Mouse (Mus musculus) testis, postnatal 10 days (tissue): ENCODE data around the gene Plcb3.

ENCODE experiments used
- DNase-seq: peaks from one replicate; pipeline ENCODE4 v3.0.0; 2021; ENCODE audit warnings: low spot score

Gene Plcb3

GRCm38 (mm10) chr19:6920741-6921636 is 55.3 kb downstream of the Plcb3 start:
- peak; percentile 72 for DNase-seq

DNA sequence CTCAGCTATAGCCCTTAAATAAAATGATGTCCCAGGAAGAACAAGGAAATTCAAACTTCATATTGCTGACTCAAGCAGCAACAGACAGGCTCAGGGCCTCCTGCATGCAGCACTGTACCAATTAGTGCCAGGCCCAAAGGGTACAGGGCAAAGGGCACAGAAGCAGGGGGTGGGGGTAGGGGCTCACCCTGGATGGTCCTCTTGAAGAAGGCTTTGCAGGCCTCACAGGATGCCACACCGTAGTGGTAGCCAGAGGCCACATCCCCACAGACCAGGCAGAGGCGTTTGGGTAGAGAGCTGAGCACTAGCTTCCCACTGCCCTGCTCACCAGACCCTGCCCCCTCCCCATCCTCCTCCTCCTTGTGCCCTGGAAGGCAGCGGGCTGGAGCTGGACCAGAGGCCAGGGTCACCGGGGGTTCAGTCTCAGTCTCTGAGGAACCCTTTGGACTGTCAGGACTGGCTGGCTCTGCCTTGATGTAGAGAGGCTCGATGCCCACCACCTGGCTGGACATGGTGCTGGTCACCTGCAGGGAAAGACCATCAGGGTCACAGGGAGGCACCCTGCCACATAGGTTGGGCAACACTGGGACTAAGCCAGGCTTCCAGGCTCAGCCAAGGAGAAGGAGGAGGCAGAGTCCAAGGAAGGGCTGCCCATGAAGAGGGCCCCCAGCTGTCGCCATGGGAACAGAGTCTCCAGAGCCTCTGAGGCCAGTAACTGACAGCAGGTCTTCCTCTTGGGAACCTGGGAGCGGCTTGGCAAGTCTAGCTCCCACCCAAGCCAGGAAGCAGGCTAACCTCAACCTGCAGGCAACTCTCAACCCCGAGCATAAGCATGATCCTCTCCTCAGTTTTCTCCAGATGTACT is 56.2 kb downstream of the Plcb3 start:
- peak; percentile 64 for DNase-seq

GRCm38 (mm10) chr19:6919431-6919830 is 56.8 kb downstream of the Plcb3 start:
- no peak for DNase-seq

DNA sequence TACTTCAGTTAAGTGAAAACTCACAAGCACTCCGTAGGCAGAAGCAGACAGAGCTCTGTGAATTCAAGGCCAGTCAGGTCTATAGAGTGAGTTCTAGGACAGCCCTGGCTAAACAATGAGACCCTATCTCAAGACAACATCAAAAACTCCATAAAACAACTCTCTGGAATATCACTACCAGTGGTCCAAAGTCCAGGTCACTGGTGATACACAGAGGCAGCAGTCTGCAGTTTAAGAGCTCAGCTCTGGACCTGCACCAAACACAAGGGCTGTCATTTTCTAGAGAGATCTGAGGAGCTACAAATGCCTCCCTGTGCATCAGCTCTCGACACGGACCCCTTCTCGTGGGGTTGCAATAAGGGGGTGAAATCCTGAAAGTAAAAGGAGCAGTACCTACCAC is 57.9 kb downstream of the Plcb3 start:
- DNase-seq: no peak

DNA sequence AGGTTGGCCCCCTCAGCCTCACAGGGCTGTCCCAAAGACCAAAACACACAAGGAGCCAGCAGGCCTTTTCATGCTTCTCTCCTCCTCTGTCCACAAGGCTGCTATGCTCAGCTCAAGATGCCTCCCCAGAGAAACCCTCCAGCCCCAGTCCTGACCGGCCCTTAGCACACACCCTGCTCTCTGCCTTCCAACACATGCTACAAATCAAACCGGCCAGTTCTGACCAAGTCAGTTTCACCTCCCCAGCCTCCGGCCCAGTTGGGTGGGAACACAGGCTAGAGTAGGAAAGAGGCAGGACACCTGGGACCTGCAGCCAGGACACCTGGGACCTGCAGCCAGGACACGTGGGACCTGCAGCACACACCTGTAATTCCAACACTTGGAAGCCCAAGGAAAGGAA is 59.8 kb downstream of the Plcb3 start:
- no peak for DNase-seq

GRCm38 (mm10) chr19:6915276-6915675 is 61.0 kb downstream of the Plcb3 start:
- no peak for DNase-seq

DNA sequence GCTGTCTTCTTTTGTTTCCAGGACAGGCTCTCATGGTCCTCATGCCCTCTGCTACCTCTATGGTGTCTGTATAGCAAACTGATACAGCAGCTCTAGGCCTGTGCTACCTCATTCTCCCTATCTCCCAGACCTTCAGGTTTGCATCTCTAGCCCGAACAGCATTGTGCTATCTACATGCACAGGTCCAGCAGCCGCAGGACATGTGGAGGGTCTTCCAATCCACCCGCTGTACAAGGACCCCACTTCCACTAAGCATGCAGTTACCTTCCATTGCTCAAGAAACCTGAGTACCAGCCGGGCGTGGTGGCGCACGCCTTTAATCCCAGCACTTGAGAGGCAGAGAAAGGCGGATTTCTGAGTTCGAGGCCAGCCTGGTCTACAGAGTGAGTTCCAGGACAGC is 61.7 kb downstream of the Plcb3 start:
- no peak for DNase-seq

DNA sequence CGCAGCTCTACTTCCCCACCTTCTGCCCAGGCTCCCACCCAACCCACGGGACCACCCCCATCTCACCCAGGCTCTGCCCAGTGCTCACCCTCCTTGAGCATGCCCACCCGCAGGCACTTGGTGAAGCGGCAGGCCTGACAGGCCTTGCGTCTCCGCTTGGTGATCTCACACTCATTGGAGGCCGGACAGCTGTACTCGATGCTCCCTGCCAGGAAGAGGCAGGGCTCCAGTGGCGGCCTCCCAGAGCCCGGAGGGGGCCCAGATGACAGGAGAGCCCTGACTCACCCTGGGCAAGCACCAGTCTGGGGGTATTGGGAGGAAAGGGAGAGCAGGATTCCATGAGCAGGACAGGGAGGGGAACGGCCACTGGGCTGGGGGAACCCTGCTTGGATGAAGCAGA is 62.3 kb downstream of the Plcb3 start:
- DNase-seq: no peak

- no peak for DNase-seq
These were observed 63.2 kb downstream of the Plcb3 start for GRCm38 (mm10) chr19:6913036-6913435.

DNA sequence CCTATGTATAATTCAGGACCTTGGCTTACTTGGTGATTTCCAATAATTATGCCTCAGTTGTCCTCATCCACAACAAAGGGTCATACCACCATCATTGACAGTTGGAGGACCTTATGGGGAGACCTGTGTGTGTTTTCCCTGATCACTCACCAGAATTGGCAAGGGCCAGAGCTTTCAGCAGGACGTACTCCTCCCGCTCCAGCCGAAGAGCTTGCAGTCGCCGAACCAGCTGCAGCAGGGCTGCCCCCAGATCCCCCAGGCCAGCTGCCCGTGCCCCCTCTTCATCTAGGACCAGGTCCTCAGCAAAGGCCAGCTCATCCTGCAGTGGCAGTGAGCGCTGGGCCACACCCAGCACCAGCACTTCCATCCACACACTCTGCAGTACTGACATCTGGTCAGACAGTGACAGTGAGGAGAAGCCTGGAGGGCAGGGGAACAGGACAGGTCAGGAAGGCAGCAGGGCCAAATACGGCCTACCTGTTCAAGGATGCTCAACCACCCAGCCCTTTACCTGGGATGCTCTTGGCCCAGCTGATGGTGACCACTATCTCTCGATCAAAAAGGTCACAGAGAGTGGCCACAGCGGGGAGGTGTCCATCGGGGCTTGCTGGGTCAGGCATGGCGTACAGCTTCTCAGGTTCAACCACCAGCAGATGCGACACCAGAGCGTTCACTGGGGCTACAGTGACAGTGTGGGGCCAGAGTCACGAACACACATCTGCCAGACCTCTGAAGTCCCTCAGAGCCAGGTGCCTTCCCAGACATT is 63.9 kb downstream of the Plcb3 start:
- DNase-seq: no peak

DNA sequence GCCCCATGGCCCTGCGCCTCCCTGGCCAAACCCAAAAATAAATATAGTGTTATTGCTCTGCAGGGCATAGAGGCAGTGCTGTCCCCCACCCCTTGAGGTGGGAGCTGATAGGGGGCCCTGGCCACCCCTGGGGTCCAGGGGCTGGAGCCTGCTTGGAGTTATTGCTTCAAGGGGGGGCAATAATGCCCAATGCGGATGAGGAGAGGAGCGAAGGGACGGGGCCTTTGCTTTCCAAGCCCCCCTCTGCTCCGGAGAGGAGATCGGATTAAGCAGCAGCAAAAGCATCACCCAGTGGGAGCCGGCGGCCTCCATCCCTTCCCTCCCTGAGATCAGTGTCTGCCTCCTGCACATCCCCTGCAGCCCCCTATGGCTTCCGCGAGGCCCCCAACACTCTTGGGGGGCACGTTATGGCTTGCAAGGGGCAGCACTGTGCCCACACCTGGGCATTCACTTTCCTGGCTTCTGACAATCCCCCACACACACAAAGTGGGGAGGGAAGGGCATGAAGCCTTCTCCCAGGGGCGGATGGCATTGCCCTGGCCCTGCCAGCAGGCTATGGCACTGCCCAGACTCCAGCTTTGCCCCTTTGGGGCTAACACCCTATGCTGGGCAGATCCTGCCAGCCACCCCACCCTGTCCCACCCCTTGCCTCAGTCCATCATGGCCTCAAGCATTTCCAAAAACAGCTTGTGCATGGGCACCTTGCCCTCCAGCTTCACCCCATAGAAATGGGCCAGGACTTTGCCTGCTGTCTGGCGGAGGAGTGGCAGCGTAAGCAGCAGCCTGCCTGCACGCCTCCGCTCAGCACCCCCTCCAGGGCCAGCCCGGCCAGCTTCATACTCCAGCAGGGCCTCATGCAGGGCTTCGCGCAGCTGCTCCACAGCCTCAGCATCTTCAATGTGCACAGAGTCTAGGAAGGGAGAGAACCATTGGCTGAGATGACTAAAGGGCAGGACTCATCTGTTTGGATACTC is 64.9 kb downstream of the Plcb3 start:
- no peak for DNase-seq

GRCm38 (mm10) chr19:6910306-6910705 is 66.0 kb downstream of the Plcb3 start:
- DNase-seq: peak; percentile 73

GRCm38 (mm10) chr19:6909507-6910289 is 66.6 kb downstream of the Plcb3 start, which contains the start of the genes Trmt112 and Prdx5:
Gene Trmt112, plus strand, starts transcription at chr19:6909698.
Gene Prdx5, minus strand, starts transcription at chr19:6910106.
- DNase-seq: peak; percentile 91

DNA sequence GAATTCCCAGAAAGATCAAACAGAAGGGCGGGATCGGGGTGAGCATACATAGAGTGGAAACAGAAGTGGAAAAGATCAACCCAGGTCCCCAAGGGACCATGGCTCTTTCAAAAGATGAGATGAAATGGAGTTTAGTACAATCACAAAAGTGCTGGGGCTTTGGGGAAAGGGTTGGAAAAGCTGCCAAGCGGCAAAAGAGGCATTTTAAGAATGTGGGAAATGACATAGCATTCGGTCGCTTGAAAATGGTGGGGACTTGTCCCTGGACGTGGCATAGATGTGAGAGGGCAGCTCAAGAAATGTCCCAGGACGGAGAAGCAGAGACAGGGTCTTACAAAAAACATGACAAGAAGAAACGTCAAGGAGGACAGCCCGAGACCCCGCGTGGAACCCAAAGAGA is 67.2 kb downstream of the Plcb3 start:
- DNase-seq: no peak

GRCm38 (mm10) chr19:6907811-6908540 is 68.3 kb downstream of the Plcb3 start:
- no peak for DNase-seq

GRCm38 (mm10) chr19:6907094-6907493 is 69.2 kb downstream of the Plcb3 start:
- no peak for DNase-seq

GRCm38 (mm10) chr19:6906199-6906598 is 70.1 kb downstream of the Plcb3 start:
- no peak for DNase-seq

DNA sequence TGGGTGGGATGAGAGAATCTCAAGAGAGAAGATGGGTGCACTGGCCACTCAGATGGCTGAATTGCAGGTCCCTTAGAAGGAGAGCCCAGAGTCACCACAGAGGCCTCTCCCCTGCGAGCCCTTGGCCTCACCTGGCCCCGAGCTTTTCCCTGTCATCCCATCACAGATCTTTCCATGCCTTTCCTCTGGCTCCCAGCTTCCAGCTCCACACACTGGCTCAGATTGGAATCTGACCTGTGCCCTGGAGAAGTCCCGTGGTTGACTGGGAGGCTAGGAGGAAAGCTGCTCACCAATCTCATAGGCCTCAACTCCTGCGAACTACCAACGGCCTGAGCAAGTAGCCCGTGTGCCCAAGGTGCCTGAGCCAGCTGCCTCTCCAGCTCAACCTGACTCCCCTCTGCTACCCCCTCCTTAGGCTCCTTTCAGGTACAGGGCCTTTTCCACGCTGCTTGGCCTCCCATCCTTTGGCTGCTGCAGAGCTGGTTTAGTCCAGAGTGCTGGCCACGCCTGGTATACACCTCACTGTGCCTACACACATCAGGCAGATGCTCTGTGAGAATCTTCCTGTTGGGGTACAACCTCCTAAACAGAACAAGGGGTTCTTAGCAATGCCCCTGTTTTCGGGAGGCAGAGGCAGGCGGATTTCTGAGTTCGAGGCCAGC is 70.6 kb downstream of the Plcb3 start:
- DNase-seq: no peak

DNA sequence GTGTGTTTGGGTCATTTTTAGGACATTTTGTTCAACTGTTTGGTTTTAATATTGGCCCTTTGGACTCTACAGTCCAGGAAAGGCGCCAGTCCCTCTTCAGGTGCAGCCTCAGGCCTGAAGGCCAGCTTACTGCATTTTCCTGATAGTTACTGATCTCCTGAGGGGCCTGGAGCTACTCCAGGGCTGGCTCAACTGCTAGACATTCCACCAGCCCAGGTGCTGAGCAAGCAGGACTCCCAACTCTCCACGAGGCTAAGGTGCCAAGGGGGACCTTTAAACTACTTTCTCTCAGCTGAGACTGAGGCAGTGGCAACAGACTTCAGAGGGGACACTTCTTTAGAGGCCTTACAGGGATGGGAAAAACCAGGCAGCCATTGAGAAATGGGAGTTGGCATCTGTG is 71.4 kb downstream of the Plcb3 start:
- no peak for DNase-seq
